Mouse (Mus musculus) NIH3T3 (cell line): ENCODE data around the gene Ppp2r1b.
A peak's percentile ranks its signal among the peaks of the same experiment; 100 is the strongest.
"Not testable (repeated sequence)": the region's sequence is repeated elsewhere in the genome, so short reads cannot be mapped to it uniquely, and the experiment has no call there.

ENCODE experiments used
- DNase-seq: peaks from one replicate; pipeline ENCODE4 v3.0.0-alpha.2; 2012; ENCODE audit warnings: low read depth

The Ppp2r1b gene

DNA sequence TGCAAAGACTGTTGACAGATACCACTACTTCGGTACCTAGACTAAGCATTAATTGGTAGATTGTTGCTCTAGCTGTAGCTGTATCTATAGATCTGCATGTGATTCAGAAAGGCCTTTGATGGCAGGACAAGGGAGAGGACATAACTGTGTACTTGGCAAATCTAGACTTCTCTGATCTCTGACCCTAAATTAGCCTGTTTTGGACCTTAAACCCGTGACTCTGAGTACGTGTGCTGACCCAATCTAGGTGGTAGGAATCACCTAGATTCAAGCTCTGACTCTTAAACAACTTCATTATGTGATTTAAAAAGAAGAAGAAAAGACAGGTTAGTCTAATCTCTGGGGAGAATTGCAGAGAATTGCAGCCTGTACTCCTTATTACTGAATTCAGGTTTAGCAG is at the start of gene Ppp2r1b:
TSS of gene Ppp2r1b (plus strand) at position 221 of the 400 bp plus-strand sequence.
- no peak for DNase-seq

DNA sequence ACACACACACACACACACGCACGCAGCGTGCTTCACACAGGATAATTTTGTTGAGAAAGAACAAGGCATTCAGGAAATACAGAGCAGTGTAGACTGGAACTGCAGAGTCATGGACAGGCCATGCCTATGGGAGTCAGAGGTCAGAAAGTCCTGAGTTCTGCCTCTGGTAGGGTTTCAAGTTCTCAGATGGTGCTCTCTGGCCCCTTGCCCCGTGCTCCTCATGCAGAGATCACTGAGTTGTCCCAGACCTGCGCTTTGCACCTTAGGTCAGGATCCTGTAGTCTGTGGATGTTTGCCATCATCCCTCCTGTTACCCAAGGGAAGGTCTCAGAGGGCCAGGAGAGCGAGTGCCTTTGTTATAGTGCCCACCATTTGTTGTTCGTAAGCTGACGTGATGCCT is 48.3 kb upstream of the Ppp2r1b start:
- no peak for DNase-seq

DNA sequence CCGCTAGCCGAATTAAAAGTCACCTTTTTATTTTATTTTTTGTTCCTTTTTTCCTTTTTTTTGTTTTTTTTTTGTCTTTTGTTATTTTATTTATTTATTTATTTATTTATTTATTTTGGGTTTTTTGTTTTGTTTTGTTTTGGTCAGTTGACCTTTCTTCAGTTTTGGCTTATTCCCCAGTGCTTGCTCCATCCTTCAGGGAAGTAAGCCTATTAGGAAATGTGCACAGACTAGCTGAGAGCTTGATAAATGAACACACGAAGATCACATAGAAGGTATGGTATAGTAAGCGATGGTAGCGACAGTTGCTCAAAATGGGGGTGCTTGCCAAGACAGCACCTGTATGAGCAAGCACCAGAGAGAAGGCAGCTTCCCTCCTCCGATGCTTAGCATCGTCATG is 47.5 kb upstream of the Ppp2r1b start:
- no peak for DNase-seq

DNA sequence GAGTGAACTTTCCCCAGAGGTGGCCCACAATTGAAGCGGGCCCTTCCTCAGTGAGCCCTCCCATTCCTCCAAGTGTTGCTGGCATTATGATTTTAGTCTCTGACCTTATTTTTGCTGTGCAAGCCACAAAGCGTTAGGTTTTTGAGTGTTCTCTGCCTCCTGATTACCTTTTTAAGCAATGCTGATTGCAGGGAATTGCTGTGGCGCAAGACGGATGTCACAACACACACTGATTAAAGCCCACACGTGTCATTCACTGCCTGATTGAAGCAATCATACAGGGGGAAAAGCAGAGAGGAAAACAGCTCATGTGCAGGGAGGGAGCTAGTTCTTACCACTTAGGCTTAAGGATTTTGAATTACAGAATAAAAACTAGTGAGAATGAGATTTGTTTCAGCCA is 46.7 kb upstream of the Ppp2r1b start:
- DNase-seq, result no peak

DNA sequence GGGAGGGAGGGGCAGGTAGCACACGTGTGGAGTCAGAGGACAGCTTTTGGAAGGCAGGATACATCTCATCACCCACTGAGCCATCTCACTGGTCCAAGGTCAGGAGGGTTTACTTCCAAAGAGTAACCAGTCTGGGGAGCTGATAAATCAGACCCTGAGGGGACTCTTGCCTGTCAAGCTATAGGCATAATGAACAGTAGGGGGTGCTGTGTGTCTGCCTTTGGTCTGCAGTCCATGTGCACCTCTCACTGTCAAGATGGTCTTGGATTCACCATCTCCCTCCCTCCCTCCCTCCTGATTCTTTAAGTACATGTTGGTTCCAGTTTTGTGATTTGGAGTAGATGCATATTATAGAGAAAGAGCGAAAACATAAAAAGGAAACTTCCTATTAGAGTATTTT is 44.1 kb upstream of the Ppp2r1b start:
- peak; percentile 69 for DNase-seq

DNA sequence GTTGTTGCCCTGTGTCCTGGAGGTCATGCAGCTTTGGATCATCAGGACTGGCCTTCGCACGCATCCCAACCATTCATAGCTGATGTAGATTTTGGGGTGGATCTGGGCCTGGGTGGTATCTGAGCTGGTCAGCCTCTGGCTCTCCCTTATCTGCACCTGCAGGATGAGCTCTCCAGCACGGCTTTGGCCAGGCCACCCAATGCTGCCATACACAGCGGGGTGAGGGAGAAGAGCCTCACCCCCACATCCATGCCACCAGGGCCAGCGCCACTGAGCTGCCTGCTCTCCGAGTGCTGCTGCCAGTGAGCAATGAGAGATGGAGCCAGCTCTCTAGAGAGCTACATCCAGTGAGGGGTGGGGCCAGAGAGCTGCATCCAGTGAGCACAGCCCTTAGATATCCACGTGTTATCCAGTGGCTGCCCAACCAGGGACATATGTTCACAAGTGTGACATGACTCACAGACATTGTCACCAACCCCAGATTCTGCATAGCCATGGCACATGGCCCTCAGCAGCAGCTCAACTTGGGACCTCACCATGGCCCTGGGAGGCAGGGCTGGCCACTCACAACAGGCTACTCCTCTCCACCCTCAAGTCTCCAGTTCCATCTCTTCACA is 41.9 kb upstream of the Ppp2r1b start:
- DNase-seq, result no peak

DNA sequence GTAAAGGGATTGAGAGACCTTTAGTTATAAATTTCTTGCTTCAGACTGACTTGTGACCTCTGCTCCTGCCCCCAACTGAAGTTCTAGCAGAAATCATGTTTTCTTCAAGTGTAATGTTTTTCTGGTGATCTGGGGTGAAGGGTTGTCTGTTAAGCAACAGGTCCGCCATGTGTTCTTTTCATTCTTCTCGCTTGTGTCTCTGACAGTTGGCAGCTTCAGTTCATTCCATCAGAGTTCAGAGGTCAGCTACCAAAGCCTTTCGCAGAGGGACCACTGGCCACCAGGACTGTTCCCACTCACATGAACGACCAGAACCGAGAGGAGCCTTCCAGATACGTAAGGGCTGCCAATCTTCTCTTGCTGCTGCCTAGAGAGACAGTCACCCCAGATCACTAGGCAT is 36.6 kb upstream of the Ppp2r1b start:
- DNase-seq, result no peak

DNA sequence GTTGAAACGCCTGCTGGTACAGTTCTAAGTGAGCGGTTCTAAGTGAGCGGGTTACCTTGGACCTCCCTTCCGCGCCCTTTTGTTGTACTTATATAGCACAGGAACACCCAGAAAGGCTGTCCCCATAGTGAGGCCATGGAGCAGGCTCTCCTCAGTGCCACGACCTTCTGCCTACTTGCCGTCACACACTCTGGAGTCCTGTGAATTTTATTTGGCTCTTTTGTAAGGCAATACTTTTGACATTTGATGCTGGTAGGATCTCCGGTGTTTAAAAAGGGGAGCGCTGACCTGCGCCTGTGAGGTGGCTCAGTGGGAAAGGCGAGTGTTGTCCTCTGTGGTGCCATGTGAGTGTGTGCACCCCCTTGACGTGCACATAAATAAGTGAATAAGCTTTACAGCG is 36.0 kb upstream of the Ppp2r1b start:
- no peak for DNase-seq

DNA sequence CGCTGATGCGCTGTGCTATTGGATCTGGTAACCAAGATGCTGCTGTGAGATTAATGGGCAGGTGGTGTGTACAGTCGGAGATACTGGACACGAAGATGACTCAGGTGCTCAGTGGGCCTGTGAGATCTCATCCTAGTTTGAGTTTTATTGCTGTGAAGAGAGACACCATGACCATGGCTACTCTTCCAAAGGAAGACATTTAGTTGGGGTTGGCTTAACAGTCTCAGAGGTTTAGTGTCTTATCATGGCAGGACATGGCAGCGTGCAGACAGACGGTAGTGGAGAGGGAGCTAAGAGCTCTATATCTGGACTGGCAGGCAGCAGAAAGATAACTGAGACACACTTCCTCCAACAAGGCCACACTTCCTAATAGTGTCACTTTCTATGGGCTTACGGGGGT is 33.9 kb upstream of the Ppp2r1b start:
- no peak for DNase-seq

DNA sequence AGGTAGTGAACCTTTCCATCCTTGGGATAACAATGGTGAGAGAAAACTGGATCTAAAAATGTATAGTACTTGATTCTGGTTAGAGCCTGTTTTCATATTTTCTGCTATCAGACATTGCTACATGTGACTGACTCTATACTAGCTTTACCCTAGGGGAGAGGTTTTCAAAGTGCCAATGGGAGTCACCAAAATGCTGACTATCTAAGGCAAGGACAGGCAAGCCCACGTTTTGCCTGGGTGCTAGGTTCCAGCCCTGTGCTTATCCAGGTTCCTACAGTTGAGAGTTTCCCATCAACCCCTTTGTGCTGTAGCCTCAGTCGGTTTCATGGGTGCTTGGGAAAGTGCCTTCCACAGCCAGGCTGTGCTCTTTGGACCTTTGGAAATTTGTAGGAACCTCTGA is 33.4 kb upstream of the Ppp2r1b start:
- DNase-seq, result no peak

DNA sequence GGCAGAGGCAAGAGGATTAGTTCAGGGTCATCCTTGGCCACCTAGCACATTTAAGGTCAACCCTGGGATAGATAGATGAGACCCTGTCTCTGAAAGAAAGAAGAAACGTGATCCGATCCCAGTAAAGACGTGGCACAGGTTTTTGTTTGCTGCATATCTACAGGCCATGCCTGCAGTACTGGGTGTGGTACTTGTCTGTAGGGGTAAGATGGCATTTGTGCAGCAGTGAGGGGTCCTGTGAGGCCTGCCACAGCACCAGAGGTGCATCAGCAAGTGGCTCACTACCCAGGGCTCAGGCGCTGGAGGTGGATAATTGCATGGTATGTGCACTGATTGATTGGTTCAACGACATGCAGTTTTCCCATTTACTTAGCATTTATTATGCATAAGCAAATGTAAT is 31.3 kb upstream of the Ppp2r1b start:
- no peak for DNase-seq

DNA sequence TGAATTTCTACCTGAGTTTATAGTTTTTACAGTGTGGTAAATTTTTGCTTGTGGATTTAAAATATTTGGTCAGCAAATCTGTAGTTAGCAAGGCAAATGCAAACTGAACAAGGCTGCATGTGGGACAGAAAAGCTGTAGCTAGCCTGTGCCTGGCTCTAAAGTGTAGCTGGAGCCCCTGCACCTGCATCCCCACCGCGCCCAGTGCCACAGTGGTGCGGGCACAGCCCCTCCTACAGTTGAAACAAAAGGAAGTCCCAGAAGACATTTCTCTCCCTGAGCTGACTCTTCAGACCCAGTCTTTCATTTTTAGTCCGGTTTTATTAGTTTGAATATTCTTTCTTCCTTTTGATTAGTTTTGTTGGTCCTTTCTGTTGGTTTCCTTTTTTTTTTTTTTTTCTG is 29.4 kb upstream of the Ppp2r1b start:
- no peak for DNase-seq

DNA sequence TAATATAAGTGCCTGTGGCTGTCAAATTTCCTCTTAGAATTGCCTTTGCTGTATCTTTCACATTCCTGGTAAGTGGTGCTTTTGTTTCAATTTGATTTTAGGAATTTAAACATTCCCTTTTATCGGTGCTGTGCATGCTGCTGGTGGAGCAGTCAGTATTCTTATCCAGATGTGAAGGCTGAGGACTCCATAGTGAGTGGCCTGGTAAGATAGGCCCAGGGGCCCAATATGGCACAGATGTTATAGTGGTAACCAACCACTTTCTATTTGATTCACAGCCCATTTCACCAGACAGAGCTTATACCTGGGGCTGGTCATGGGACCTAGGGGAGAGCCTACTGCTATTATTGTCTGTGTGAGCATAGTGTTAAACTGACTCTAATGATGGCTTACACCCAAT is 28.6 kb upstream of the Ppp2r1b start:
- DNase-seq, result no peak

DNA sequence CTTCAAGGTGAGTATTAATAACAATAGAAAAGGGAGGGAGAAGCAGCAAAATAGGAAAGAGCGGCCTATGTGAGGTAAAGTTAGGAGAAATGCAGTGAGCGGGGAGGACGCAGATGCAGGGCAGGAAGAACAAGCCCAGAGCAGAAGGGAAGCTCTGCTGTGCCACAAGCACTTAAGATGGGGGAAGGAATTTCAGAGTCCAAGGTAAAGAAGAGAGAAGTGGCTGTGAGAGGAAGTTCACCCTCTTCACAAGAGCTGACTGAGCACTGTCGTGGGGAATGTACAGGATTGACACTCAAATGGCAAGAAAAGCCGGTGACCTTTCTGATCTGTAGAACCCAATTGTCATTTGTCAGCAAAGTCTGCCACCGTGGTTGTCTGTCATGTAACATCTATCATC is 27.1 kb upstream of the Ppp2r1b start:
- no peak for DNase-seq

DNA sequence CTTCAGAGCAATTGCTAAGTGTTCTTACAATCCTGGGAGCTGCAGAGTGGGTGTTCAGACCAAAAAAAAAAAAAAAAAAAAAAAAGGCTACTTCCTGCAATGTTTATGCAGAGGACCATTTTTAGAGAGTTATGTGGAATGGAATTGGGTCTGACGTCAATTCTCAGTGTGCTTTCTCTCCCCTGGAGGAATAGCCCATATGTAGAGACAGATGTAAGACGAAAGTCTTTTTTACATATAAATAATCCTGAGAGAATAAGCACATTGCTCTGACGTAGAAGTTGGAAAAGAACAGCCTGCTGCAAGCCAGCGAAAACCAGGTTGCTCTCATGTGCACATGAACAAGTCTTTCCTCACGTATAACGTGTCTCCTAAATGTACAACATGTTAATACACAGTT is 25.4 kb upstream of the Ppp2r1b start:
- no peak for DNase-seq

DNA sequence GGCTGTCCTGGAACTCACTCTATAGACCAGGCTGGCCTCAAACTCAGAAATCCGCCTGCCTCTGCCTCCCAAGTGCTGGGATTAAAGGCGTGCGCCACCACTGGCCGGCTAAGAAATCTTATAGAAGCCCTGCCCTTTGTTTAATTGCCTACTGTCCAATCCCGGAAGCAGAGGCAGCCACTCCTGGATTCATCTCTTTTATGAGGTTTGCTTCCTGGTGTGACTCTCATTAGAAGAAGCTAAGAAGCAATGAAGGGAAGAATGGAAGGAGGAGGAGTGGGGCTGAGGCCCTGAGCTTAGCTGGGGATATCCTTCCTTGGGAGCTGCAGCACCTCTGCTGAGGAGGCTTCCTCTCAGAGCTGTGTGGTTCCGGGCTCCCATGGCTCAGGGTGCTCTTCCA is 23.4 kb upstream of the Ppp2r1b start:
- no peak for DNase-seq

DNA sequence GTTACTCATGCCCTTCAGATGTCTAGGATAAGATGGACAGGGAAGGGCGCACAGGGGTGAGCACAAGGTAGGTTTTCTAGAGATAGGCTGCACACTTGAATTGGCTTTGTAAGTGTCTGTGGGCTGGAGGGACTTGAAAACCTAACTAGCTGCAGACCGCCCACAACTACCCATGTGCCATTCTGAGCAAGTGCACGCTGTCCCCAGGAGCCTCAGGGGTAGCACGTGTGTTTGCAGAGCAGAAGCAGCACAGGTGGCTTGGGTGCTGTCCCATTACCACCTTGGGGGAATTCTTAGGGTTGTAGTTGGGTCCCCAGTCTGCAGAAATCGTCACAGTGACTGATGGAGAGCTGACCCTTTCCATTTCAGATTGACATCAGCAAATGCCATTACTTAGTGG is 22.9 kb upstream of the Ppp2r1b start:
- no peak for DNase-seq

DNA sequence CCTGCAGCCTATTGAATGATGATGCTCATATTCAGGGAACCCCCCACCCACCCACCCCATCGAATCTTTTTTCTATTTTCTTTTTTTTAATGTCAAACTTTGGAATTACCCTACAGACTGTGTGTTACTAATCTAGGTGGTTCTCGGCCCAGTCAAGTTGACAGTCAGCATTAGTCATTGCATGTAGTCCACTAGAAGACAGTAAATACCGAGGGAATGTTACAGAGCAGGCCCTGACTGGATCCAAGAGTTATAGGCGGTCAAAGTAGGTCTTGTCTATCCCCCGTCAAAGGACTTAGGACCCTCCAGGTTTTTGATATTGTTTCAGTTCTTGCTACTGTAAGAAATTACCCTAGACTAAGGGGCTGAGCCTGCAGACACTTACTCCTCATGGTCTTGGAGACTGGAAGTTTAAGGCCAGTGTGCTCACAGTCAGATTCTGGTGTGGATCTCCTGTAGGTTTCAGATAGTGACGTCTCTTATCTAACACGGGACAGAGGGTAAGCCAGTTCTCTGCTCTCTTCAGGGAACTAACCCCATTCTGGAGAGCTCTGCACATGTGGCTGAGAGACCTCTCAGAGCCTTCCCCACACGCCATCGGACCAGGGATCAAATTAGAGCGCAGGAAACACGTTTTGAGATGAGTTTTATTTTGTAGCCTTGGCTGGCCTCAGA is 21.2 kb upstream of the Ppp2r1b start:
- DNase-seq, result no peak

DNA sequence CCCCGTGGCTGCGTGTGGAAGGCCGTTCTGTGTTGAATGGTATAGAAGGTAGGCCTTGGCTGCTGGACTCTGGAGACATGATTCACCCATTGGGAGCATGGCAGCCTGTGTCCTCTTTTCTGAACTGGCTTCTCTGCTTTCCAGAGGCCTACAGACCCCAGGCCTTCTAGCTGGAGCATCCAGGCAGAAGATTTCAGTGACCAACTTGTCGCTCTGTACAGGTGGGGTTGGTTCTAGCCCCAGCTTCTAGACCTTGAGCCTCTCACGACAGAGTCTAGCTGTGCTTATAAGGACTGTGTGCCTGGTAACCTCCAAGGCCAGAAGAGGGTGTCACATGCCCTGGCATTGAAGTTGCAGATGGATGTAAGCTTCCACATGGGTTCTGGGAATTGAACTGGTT is 13.6 kb upstream of the Ppp2r1b start:
- no peak for DNase-seq

DNA sequence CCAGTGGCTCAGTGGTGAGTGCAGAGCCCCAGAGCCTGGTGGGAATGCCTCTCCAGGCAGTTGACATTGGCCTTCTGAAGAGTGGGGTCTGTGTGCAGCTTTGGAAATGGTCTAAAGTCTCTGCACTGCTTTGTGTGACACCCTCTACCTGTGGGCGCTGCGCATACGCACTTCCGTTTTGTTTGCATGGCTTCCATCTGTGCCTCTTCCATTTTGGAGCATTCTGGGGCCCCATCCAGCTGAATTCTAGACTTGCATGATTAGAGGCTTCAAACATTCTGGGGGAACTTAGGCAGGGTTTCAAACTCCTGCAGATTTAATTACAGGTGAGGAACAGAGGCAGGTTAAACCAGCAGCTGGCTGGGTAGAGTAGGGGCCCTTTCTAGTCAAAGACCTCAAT is 12.9 kb upstream of the Ppp2r1b start:
- DNase-seq, result no peak

DNA sequence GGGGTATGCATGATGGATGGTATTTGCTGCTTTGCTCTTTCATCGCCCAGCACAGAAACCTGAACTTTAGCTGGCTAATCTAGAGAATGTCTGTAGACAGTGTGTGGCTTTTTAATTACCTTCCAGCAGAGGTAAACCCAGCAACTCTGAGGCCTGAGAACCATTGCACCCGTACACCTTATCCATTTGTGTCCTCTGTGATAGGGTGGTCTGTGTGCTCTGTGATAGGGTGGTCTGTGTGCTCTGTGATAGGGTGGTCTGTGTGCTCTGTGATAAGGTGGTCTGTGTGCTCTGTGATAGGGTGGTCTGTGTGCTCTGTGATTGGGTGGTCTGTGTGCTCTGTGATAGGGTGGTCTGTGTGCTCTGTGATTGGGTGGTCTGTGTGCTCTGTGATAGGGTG is 12.5 kb upstream of the Ppp2r1b start:
- not testable (repeated sequence) for DNase-seq

DNA sequence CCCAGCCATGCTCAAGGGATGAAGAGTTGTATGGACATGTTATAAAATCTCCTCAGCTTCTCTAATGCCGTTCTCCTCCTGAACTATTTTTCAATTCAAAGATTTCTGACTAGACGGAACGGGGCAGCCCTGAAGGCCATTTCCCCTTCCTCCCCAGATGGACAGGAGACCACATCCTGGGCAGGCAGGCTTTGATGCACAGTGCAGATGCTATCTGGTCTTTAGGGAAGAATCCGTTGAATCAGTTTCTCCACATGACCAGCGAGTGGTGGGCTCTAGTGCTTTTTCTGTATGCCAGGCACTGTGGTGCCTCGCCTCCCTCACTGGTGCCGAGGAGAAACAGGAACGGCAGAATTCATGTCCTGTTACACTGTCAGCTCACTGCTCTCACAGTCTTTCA is 11.3 kb upstream of the Ppp2r1b start:
- DNase-seq, result no peak

DNA sequence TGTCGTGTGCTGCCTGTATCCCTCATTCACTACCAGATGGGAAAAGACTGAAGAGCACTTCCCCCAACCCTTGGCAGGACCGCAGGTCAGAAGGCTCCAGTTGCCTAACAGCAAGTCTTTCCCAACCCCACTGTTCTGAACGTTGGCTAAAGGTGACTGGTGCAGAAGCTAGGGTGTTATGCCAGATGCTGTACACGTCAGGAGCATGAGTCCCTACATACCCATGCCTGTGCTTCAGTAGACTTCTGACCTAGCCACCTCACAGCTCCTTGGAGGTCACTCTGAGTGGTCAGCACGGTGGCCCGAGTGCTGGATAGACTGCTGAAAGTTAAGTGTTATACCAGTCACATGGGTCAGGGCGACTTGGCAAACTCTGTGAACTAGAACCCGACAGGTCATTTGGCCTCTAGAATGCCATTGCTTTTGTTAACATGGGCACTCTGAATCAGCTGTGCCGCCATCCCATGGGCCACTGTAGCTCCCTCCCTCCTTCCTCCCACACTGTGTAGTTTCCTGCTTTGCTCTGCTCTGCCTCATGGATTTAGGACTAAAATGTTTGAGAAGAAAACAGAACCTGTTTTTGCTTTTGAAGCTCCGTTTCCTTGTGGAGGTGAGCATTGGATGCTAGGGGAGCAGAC is 9.9 kb upstream of the Ppp2r1b start:
- peak; percentile 25 for DNase-seq

DNA sequence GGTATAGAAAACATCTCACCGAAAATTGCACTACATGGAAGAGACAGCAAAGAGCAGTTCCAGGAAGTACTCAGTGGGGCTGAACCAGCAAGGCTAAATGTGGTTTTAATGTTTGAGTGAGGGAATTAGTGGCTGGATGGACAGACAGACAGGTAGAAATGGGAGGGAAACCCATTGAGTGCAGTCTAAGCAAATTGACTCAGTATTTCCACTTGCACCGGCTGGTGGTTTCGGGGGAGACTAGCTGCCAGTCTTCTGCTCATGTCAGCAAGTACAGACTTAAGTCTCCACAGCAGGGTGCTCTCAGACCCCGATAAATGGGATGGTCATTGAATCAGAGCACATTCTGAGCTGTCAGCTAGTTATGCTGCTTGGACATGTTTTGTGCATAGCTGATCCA is 9.0 kb upstream of the Ppp2r1b start:
- DNase-seq, result no peak
